Mouse (Mus musculus): ENCODE measurements around the gene Plcd3. TPM values are rescaled to one million over a fixed set of nuclear protein-coding genes. Genes with fewer than 3 reads are reported as not detected.

The Plcd3 gene
- polyA plus RNA-seq, 1 experiment = 27.6 TPM

- H3K4me3 ChIP-seq (ENCODE audit: insufficient read depth, poor library complexity, severe bottlenecking) = no peak overlapping the region
- TF ChIP-seq MYOG (IDR thresholded peaks at IDR 0.05; ENCODE audit: control insufficient read depth, extremely low read depth, insufficient read length) (no peak), CEBPB (IDR thresholded peaks at IDR 0.05; ENCODE audit: low read depth) (no peak), MYOD1 (IDR thresholded peaks at IDR 0.05; ENCODE audit: control insufficient read depth, insufficient read length, low read depth) (no peak), MAX (IDR thresholded peaks at IDR 0.05) (no peak)
- no peak overlapping the region for H3ac ChIP-seq (ENCODE audit: control insufficient read depth, insufficient read length, low read depth)
- H3K79me2 ChIP-seq (ENCODE audit: control insufficient read depth, insufficient read depth) = peaks cover 11% of the 10 kb centered on the region
- no peaks in the 10 kb centered on the region for H3K27me3 ChIP-seq (ENCODE audit: control insufficient read depth, insufficient read depth, insufficient read length)
- peaks cover 81% of the 10 kb centered on the region for H3K36me3 ChIP-seq (ENCODE audit: control insufficient read depth, insufficient read depth)
- no peaks in the 10 kb centered on the region for H3K79me3 ChIP-seq (ENCODE audit: low read depth)
These were observed 25.4 kb downstream of the Plcd3 start for GRCm38 (mm10) chr11:103076010-103076409.

GRCm38 (mm10) chr11:103074796-103075323, 26.6 kb downstream of the Plcd3 start:
- TF ChIP-seq CEBPB (IDR thresholded peaks at IDR 0.05; ENCODE audit: low read depth) (no peak), CTCF (IDR thresholded peaks at IDR 0.05; ENCODE audit: control insufficient read depth, insufficient read depth, insufficient read length) (no peak), FOSL1 (IDR thresholded peaks at IDR 0.05; ENCODE audit: insufficient read depth, low read length, poor library complexity, severe bottlenecking) (no peak), MYOG (IDR thresholded peaks at IDR 0.05; ENCODE audit: control insufficient read depth, extremely low read depth, insufficient read length) (no peak), MAX (IDR thresholded peaks at IDR 0.05) (no peak), MYOD1 (IDR thresholded peaks at IDR 0.05; ENCODE audit: control insufficient read depth, insufficient read length, low read depth) (no peak), USF1 (IDR thresholded peaks at IDR 0.05; ENCODE audit: low read depth) (no peak)
- no peaks in the 10 kb centered on the region for H3K79me2 ChIP-seq (ENCODE audit: control insufficient read depth, insufficient read depth)
- H3K4me3 ChIP-seq (ENCODE audit: insufficient read depth, poor library complexity, severe bottlenecking) = no peak overlapping the region
- no peaks in the 10 kb centered on the region for H3K79me3 ChIP-seq (ENCODE audit: low read depth)
- no peak overlapping the region for H3ac ChIP-seq (ENCODE audit: control insufficient read depth, insufficient read length, low read depth)
- H3K36me3 ChIP-seq (ENCODE audit: control insufficient read depth, insufficient read depth) = peaks cover 91% of the 10 kb centered on the region
- no peaks in the 10 kb centered on the region for H3K27me3 ChIP-seq (ENCODE audit: control insufficient read depth, insufficient read depth, insufficient read length)

- no peak overlapping the region for H3ac ChIP-seq (ENCODE audit: control insufficient read depth, insufficient read length, low read depth)
- no peak overlapping the region for H3K4me3 ChIP-seq (ENCODE audit: insufficient read depth, poor library complexity, severe bottlenecking)
- H3K36me3 ChIP-seq (ENCODE audit: control insufficient read depth, insufficient read depth) = peaks cover 93% of the 10 kb centered on the region
- TF ChIP-seq CEBPB (IDR thresholded peaks at IDR 0.05; ENCODE audit: low read depth) = no peak
- TF ChIP-seq MYOD1 (IDR thresholded peaks at IDR 0.05; ENCODE audit: control insufficient read depth, insufficient read length, low read depth) = no peak
- TF ChIP-seq MYOG (IDR thresholded peaks at IDR 0.05; ENCODE audit: control insufficient read depth, extremely low read depth, insufficient read length) = no peak
- no peak for TF ChIP-seq CTCF (IDR thresholded peaks at IDR 0.05; ENCODE audit: control insufficient read depth, insufficient read depth, insufficient read length)
- no peaks in the 10 kb centered on the region for H3K79me3 ChIP-seq (ENCODE audit: low read depth)
- H3K79me2 ChIP-seq (ENCODE audit: control insufficient read depth, insufficient read depth) = no peaks in the 10 kb centered on the region
- no peaks in the 10 kb centered on the region for H3K27me3 ChIP-seq (ENCODE audit: control insufficient read depth, insufficient read depth, insufficient read length)
These were observed 27.3 kb downstream of the Plcd3 start for GRCm38 (mm10) chr11:103074121-103074650.

- no peak overlapping the region for H3K4me3 ChIP-seq (ENCODE audit: insufficient read depth, poor library complexity, severe bottlenecking)
- H3ac ChIP-seq (ENCODE audit: control insufficient read depth, insufficient read length, low read depth) = no peak overlapping the region
- no peaks in the 10 kb centered on the region for H3K27me3 ChIP-seq (ENCODE audit: control insufficient read depth, insufficient read depth, insufficient read length)
- no peaks in the 10 kb centered on the region for H3K79me3 ChIP-seq (ENCODE audit: low read depth)
- no peaks in the 10 kb centered on the region for H3K79me2 ChIP-seq (ENCODE audit: control insufficient read depth, insufficient read depth)
- peaks cover 93% of the 10 kb centered on the region for H3K36me3 ChIP-seq (ENCODE audit: control insufficient read depth, insufficient read depth)
- TF ChIP-seq CEBPB (IDR thresholded peaks at IDR 0.05; ENCODE audit: low read depth) = no peak
- TF ChIP-seq USF1 (IDR thresholded peaks at IDR 0.05; ENCODE audit: low read depth) = no peak
- TF ChIP-seq MYOG (IDR thresholded peaks at IDR 0.05; ENCODE audit: control insufficient read depth, extremely low read depth, insufficient read length) = no peak
- TF ChIP-seq MAX (IDR thresholded peaks at IDR 0.05) = no peak
- TF ChIP-seq CTCF (IDR thresholded peaks at IDR 0.05; ENCODE audit: control insufficient read depth, insufficient read depth, insufficient read length) = no peak
- TF ChIP-seq MYOD1 (IDR thresholded peaks at IDR 0.05; ENCODE audit: control insufficient read depth, insufficient read length, low read depth) = no peak
- no peak for TF ChIP-seq FOSL1 (IDR thresholded peaks at IDR 0.05; ENCODE audit: insufficient read depth, low read length, poor library complexity, severe bottlenecking)
These were observed 27.8 kb downstream of the Plcd3 start for GRCm38 (mm10) chr11:103073671-103074070.

GRCm38 (mm10) chr11:103070322-103070880, 31.1 kb downstream of the Plcd3 start:
- no peaks in the 10 kb centered on the region for H3K79me3 ChIP-seq (ENCODE audit: low read depth)
- peaks cover 94% of the 10 kb centered on the region for H3K36me3 ChIP-seq (ENCODE audit: control insufficient read depth, insufficient read depth)
- no peak overlapping the region for H3ac ChIP-seq (ENCODE audit: control insufficient read depth, insufficient read length, low read depth)
- no peak overlapping the region for H3K4me3 ChIP-seq (ENCODE audit: insufficient read depth, poor library complexity, severe bottlenecking)
- no peaks in the 10 kb centered on the region for H3K27me3 ChIP-seq (ENCODE audit: control insufficient read depth, insufficient read depth, insufficient read length)
- no peaks in the 10 kb centered on the region for H3K79me2 ChIP-seq (ENCODE audit: control insufficient read depth, insufficient read depth)
- TF ChIP-seq USF1 (IDR thresholded peaks at IDR 0.05; ENCODE audit: low read depth) = no peak
- no peak for TF ChIP-seq MAX (IDR thresholded peaks at IDR 0.05)
- TF ChIP-seq FOSL1 (IDR thresholded peaks at IDR 0.05; ENCODE audit: insufficient read depth, low read length, poor library complexity, severe bottlenecking) = no peak
- no peak for TF ChIP-seq CTCF (IDR thresholded peaks at IDR 0.05; ENCODE audit: control insufficient read depth, insufficient read depth, insufficient read length)
- TF ChIP-seq MYOG (IDR thresholded peaks at IDR 0.05; ENCODE audit: control insufficient read depth, extremely low read depth, insufficient read length) = no peak
- no peak for TF ChIP-seq CEBPB (IDR thresholded peaks at IDR 0.05; ENCODE audit: low read depth)
- no peak for TF ChIP-seq MYOD1 (IDR thresholded peaks at IDR 0.05; ENCODE audit: control insufficient read depth, insufficient read length, low read depth)

- H3K79me2 ChIP-seq (ENCODE audit: control insufficient read depth, insufficient read depth) = no peaks in the 10 kb centered on the region
- H3K27me3 ChIP-seq (ENCODE audit: control insufficient read depth, insufficient read depth, insufficient read length) = no peaks in the 10 kb centered on the region
- no peak overlapping the region for H3ac ChIP-seq (ENCODE audit: control insufficient read depth, insufficient read length, low read depth)
- no peaks in the 10 kb centered on the region for H3K79me3 ChIP-seq (ENCODE audit: low read depth)
- H3K36me3 ChIP-seq (ENCODE audit: control insufficient read depth, insufficient read depth) = peaks cover 94% of the 10 kb centered on the region
- no peak overlapping the region for H3K4me3 ChIP-seq (ENCODE audit: insufficient read depth, poor library complexity, severe bottlenecking)
- TF ChIP-seq MYOD1 (IDR thresholded peaks at IDR 0.05; ENCODE audit: control insufficient read depth, insufficient read length, low read depth) (no peak), MYOG (IDR thresholded peaks at IDR 0.05; ENCODE audit: control insufficient read depth, extremely low read depth, insufficient read length) (no peak), USF1 (IDR thresholded peaks at IDR 0.05; ENCODE audit: low read depth) (no peak)
These were observed 31.7 kb downstream of the Plcd3 start for GRCm38 (mm10) chr11:103069731-103070130.
